Mouse (Mus musculus) spleen, postnatal 10 days (tissue): ENCODE data around the gene Krt7.

Experiments
- DNase-seq, 2 experiments: peaks; one replicate each; pipeline ENCODE4 v3.0.0; 2021 to 2022; ENCODE audit warnings: low spot score in 2 of 2

The Krt7 gene

DNA sequence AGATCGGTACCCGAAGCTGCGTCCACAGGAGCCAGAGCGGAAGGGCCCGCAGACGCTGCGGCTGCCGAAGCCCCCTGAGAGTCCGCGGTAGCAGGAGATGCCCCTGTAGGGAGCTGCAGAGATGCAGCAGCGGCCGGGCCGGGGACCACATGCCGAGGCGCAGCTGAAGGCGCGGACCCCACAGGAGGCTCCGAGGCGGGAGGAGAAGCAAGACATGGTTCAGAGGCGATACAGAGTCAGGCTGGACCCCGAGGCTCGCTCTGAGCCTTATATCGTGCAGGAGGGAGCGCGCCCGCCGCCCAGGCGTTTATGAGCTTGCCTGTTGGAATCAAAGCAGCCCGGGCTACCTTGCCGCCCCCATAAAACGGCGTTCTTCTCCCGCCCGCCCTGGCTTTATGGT, 27.7 kb downstream of the Krt7 start, which contains the start of gene Krt87:
Gene Krt87, minus strand, starts transcription at position 250 of the 400 bp plus-strand sequence.
- no peak for DNase-seq

DNA sequence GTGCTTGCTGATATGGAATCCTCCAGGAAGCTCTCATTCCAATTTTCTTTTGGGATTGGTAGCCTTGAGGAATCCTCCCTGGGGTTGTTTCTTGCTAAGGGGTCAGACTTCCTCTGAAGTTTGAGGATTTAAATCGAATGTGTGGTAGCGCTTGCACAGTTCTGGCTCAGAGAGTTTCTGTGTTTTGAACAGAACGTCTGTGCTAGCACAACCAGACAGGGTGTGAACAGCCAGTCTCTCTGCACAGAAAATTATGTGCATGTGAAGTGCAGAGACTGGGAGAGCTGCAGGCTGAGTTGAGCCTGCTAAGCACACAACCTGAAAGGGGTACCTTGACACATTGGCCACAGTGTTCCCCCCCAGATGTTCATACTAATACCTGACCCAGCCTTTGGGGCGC, 30.0 kb downstream of the Krt7 start:
- no peak for DNase-seq

DNA sequence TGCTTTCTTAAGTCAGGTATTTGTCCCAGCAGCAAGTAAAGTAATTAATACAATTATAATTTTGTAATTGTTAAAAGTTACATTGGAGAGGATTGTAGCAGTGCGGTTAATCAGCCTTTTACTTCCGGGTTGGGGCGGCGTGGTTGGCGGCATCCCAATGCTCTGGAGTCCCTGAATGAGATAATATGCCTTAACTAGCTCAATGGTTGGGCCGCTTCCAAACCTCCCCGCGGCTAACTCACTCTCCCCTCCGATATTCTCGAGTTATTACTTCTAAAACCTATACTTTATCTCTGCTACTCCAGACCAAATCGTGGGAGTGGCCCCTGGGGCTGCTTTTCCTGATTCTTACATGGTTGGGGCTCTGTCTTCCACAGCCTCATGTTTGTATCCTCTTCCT, 35.7 kb downstream of the Krt7 start:
- no peak for DNase-seq

DNA sequence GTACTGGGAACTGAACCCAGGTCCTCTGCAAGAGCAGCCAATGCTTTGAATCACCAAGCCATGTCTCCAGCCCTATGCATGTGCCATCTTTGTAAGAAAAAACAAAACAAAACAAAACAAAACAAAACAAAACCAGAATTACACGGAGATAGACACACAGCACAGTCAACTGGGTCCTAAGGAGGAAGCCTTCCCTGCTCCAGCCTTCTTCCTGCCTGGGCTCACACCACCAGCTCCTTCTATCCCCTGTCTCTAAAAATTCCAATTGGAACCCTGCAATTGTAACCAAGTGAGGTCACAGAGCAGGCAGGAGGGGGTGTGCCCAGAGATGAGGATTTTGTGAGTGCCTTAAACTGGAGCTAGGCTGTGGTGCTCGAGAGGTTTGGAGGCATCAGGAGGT, 36.6 kb downstream of the Krt7 start, which contains the start of gene Krt88:
Gene Krt88, plus strand, starts transcription at position 301 of the 400 bp plus-strand sequence.
- no peak for DNase-seq

DNA sequence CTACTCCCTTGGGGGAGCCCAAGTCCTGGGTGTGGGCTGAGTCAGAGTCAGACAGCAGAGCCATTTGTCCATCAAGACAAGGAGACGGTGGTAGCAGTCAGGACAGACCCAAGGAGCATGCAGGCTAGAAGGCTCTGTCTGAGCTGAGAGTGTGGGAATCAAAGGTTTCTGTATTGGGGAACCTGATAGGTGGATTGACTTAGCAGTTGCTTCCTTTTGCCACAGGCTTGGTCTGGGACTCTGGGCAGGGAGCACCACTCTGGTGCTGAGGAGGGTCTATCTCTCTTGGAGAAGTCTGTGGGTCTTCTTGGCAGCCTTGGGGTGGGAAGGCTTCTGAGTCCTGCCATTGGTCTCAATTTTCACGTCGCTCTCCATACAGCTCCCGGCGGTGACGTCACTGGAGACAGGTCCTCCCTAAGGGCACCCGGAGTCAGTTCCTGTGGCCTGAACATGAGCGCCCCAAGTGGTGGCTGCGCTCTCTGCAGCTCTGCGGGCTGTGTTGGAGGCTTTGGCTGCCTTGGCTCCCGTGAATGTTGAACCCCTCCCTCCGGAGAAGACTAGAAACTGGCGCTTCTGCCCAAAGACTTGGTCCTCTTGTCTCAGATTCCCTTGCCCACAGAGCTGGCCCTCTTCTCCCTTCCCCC, 42.4 kb downstream of the Krt7 start:
- peak; percentile 20 to 70 for DNase-seq

DNA sequence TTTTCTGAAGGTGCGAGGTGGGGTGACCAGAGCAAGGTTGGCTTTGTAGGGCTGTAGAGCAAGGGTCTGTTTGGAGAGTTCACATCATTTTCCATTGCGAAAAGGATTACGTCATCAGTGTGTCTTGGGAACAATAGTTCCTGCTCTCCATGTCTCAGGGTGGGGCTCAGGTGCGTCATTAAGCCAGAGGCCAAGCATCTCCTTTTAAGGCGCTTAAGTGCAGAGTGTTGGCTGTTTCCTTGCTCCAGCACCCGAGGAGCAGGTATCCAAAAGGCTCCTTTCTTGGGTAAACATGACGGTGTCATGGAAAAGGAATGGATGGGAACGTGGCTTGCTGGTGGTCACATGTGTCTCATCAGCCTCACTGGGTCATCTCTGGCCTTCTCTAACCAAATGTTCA, 43.9 kb downstream of the Krt7 start:
- DNase-seq, result no peak

DNA sequence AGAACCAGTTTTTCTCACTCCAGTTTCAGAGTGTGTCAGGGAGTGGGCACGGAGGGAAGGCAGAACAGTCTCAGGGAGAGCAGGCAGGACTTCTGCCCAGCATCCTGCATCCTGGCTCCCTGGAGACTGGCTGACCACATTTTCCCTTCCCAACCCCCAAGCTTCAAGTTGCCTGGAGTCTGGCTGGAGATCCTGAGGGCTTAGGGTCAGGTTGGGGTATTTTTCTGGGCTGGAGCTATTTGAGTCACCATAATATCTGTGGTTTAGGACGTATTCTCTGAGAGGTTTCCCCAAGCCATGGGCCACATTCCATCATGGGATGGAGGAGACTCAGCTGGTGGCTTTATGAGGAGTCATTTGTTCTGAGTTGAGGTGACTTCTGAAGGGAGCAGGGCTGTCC, 44.4 kb downstream of the Krt7 start:
- DNase-seq, result no peak

DNA sequence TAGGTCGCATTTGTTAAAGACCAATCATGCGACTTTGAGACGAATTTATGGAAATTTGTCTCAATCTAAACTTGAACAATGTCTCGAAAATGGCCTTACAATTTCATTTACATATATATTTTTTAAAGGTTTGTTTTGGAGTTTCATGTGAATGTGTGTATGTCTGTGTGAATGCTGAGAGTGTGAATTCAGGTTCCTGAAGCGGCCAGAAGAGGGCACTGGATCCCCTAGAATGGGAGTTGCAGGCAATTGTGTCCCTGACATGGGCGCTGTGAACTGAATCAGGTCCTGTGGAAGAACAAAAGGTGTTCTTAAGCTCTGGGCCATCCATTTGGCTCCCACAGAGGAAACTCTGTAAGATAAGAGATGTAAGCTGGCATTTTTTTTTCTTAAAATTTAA, 45.0 kb downstream of the Krt7 start:
- DNase-seq, result no peak

DNA sequence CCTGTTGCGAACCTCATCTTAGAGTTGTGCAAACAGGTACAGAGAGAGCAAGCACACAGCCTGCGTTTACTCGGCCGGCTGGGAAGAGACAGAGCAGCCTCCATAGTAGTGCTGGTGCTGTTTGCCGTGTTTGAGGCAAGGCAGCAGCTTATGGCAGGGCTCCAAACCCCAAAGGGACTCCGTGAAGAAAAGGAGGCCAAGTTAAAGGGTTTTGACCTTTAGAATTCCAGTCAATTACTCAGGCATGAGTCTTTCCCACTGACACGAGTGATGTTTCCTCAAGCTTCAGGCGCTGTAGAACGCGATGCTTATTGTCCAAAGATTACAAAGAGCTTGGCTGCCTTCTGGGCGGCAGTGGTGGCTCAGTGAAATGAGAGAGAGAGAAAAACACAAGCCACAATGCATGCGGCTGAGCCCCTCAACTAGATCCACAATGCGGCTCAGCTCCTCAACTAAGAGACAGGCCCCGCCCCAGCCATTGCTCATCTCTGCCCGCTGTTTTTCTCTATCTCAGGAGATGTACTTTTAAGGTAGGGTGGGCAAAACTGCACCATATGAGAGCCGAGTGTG, 47.6 kb downstream of the Krt7 start:
- no peak for DNase-seq

DNA sequence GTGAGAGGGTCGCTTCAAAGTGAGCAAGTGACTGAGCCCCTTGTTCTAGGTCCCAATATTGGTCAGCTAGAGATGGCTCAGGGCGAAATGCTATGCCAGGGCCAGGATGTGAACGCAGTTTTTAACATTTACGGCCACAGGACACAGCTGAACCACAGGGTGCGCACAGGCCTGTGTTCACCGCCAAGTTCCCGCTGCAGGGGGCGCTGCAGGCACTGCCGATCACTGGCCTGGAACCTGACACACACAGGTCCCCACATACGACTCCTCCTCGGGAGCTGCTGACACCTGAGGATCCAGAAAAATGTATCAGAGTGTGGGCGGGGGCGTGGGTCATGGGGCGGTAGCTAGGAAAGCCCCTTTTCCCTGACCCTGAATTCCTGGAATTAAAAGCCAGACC, 48.4 kb downstream of the Krt7 start:
- DNase-seq, result no peak

DNA sequence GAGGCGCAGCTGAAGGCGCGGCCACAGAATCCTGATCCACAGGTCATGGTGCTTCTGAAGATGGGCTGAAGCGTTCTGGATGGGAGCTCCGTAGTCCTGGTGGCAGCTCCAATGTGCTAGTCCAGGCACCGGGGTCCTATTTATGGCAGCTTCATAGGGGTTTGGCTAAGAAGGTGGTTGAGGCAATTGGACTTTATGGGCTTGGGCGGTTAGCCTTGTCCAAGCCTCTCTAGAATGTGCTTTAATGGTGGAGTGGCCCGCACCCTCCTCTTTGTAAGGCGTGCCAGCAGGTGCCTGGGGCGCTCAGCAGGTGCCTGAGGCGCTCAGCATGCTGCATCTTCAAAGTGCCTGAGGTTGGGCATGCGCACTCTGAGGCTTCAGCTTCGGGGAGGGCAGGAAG, 52.8 kb downstream of the Krt7 start, which contains the start of gene Krt81:
Gene Krt81, minus strand, starts transcription at position 101 of the 400 bp plus-strand sequence.
- no peak for DNase-seq

DNA sequence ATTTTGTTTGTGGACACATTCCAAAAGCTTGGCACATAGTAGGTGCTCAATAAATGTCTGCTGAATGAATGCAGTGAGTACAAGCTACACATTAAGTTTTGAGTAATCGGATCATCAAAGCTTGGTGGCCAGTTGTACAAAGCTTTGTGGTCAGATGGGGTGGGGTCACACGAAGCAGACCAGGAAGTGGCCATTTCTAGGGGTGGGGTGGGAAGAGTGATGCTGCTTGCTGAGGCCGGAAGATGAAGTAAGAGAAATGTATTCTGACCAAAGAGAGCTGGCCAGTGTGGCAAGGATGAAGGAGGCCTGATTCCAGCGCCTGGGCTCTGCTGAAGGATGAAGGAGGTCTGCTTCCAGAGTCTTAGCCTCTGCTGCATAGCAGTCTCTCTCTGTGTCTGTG, 58.2 kb downstream of the Krt7 start:
- DNase-seq, result no peak

DNA sequence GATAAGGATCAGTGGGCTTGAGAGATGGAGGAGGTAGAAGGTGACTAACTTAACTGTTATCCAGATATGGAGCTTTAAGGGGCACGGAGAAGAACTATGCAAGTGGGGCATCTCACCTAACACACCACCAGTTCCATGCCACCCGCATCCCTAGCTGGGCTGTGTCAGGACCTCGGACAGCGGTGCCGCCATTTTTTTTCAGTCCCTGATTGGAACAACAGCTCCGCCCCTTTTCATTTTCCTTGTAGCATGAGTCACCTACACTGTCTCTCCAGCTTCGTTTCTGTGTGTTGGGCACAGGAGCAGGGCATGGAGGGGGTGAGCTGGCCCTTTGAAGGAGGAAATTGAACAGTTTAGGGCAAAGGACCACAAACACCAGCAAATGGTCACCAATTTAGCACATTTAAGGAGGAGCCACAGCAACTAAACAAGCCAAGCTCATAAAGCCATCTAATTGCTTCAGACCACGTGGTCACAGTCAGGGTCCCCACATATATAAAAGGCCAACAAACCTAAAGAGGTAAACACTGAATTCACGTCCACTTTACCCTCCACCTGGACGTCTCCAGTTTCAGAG, 62.2 kb downstream of the Krt7 start, which contains the start of gene Krt86:
Gene Krt86, plus strand, starts transcription at position 527 of the 577 bp plus-strand sequence.
- no peak for DNase-seq

DNA sequence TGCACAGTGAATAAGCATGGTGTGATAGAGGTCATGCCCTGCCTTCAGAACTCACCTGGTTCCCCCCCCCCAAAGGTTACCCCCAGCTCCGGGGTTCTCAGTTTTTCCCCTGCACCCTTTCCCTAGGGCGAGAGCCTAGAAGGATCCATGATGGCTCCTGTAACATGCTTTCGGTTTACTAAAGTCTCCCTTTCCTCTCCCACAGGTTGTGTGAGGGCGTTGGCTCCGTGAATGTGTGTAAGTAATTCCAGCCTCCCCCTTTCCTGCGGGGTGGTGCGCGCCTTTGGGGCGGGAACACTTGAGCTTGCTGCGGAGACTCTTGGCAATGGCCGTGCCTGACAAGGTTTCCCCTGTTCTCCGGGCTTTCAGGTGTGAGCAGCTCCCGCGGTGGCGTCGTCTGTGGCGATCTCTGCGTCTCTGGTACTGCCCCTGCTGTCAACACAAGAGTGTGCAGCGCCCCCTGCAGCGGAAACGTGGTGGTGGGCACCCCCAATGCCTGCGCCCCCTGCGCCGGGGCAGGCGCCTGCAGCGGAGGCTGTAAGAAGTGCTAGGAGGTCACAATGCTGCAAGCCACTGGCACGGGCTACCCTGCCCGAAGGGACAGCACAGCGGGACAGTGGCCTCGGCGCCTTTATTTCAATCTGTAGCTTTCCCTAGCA, 68.3 kb downstream of the Krt7 start:
- peak in 1 of 2 experiments; percentile 58 for DNase-seq

DNA sequence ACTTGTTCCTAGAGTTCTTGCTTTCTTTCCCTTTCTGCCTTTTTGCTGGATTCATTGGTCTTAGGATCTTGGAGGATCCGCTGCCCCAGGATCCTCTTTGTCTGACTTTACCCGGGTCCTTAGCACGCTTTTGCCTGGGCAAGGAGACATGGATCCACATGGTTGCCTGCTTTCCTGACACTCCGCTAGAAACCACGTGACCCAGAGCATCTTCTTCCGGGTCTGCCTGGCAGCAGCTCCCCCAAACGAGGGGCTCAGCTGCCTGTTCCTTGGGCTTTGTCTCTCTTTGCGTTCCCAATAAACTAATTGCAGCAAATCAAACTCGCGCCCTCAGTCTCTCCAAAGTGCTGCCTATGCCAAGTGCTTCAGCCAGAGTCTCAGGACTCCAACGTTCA, 68.8 kb downstream of the Krt7 start:
- no peak for DNase-seq
